Mouse (Mus musculus): ENCODE results near the gene Bbip1. TPM values are rescaled to one million over a fixed set of nuclear protein-coding genes. Genes with fewer than 3 reads are reported as not detected.
A peak's percentile ranks its signal among the peaks of the same experiment; 100 is the strongest.
"Not testable (repeated sequence)": the region's sequence is repeated elsewhere in the genome, so short reads cannot be mapped to it uniquely, and the experiment has no call there.

Gene Bbip1
- polyA plus RNA-seq, 1 experiment, result 43.2 TPM

GRCm38 (mm10) chr19:53934046-53934445, 10.4 kb downstream of the Bbip1 start:
- no peak overlapping the region for H3K27ac ChIP-seq (ENCODE audit: insufficient read depth, low read length)
- no peak overlapping the region for H3K4me3 ChIP-seq (ENCODE audit: low read depth, low read length)
- TF ChIP-seq POLR2A (IDR thresholded peaks at IDR 0.05; ENCODE audit: insufficient read depth, low read length) (no peak), CTCF (IDR thresholded peaks at IDR 0.05; ENCODE audit: low read depth, low read length) (no peak), EP300 (IDR thresholded peaks at IDR 0.05; ENCODE audit: insufficient read depth, low read depth, low read length) (no peak)
- H3K27me3 ChIP-seq (ENCODE audit: control insufficient read depth, insufficient read depth, low read length, poor library complexity, severe bottlenecking), result no peaks in the 10 kb centered on the region
- no peaks in the 10 kb centered on the region for H3K9me3 ChIP-seq (replicated peaks; ENCODE audit: control insufficient read depth, insufficient read depth, low read length, poor library complexity, severe bottlenecking)
- H3K36me3 ChIP-seq (ENCODE audit: control insufficient read depth, insufficient read depth, low read length, poor library complexity, severe bottlenecking), result peaks cover 3% of the 10 kb centered on the region; the same call in 1 of the 2 replicates
- H3K4me1 ChIP-seq (ENCODE audit: control insufficient read depth, insufficient read depth, low read length), result no peaks in the 10 kb centered on the region
- H3K9ac ChIP-seq (ENCODE audit: low read depth, poor library complexity, severe bottlenecking), result no peak overlapping the region

- TF ChIP-seq POLR2A (IDR thresholded peaks at IDR 0.05; ENCODE audit: insufficient read depth, low read length) (no peak), CTCF (IDR thresholded peaks at IDR 0.05; ENCODE audit: low read depth, low read length) (no peak), EP300 (IDR thresholded peaks at IDR 0.05; ENCODE audit: insufficient read depth, low read depth, low read length) (no peak)
- no peak overlapping the region for H3K9ac ChIP-seq (ENCODE audit: low read depth, poor library complexity, severe bottlenecking)
- H3K9me3 ChIP-seq (replicated peaks; ENCODE audit: control insufficient read depth, insufficient read depth, low read length, poor library complexity, severe bottlenecking), result no peaks in the 10 kb centered on the region
- no peak overlapping the region for H3K4me3 ChIP-seq (ENCODE audit: low read depth, low read length)
- peaks cover 3% of the 10 kb centered on the region; the same call in 1 of the 2 replicates for H3K36me3 ChIP-seq (ENCODE audit: control insufficient read depth, insufficient read depth, low read length, poor library complexity, severe bottlenecking)
- H3K27me3 ChIP-seq (ENCODE audit: control insufficient read depth, insufficient read depth, low read length, poor library complexity, severe bottlenecking), result no peaks in the 10 kb centered on the region
- no peaks in the 10 kb centered on the region for H3K4me1 ChIP-seq (ENCODE audit: control insufficient read depth, insufficient read depth, low read length)
- H3K27ac ChIP-seq (ENCODE audit: insufficient read depth, low read length), result no peak overlapping the region
These were observed 11.4 kb downstream of the Bbip1 start for GRCm38 (mm10) chr19:53933050-53933449.

GRCm38 (mm10) chr19:53929218-53929617, 15.2 kb downstream of the Bbip1 start:
- Histone ChIP-seq H3K27ac (ENCODE audit: insufficient read depth, low read length) (no peak overlapping the region), H3K9me3 (replicated peaks; ENCODE audit: control insufficient read depth, insufficient read depth, low read length, poor library complexity, severe bottlenecking) (peaks cover 4% of the 10 kb centered on the region; the same call in 1 of the 2 replicates), H3K4me1 (ENCODE audit: control insufficient read depth, insufficient read depth, low read length) (no peaks in the 10 kb centered on the region), H3K36me3 (ENCODE audit: control insufficient read depth, insufficient read depth, low read length, poor library complexity, severe bottlenecking) (peaks cover 3% of the 10 kb centered on the region; the same call in 1 of the 2 replicates), H3K27me3 (ENCODE audit: control insufficient read depth, insufficient read depth, low read length, poor library complexity, severe bottlenecking) (no peaks in the 10 kb centered on the region), H3K4me3 (ENCODE audit: low read depth, low read length) (no peak overlapping the region), H3K9ac (ENCODE audit: low read depth, poor library complexity, severe bottlenecking) (no peak overlapping the region)
- TF ChIP-seq EP300 (IDR thresholded peaks at IDR 0.05; ENCODE audit: insufficient read depth, low read depth, low read length) (no peak), CTCF (IDR thresholded peaks at IDR 0.05; ENCODE audit: low read depth, low read length) (no peak), POLR2A (IDR thresholded peaks at IDR 0.05; ENCODE audit: insufficient read depth, low read length) (no peak)

- Histone ChIP-seq H3K4me1 (ENCODE audit: control insufficient read depth, insufficient read depth, low read length) (no peaks in the 10 kb centered on the region), H3K27me3 (ENCODE audit: control insufficient read depth, insufficient read depth, low read length, poor library complexity, severe bottlenecking) (no peaks in the 10 kb centered on the region), H3K9me3 (replicated peaks; ENCODE audit: control insufficient read depth, insufficient read depth, low read length, poor library complexity, severe bottlenecking) (peaks cover 4% of the 10 kb centered on the region; the same call in 1 of the 2 replicates), H3K4me3 (ENCODE audit: low read depth, low read length) (no peak overlapping the region), H3K27ac (ENCODE audit: insufficient read depth, low read length) (no peak overlapping the region), H3K9ac (ENCODE audit: low read depth, poor library complexity, severe bottlenecking) (no peak overlapping the region), H3K36me3 (ENCODE audit: control insufficient read depth, insufficient read depth, low read length, poor library complexity, severe bottlenecking) (peaks cover 3% of the 10 kb centered on the region; the same call in 1 of the 2 replicates)
- TF ChIP-seq EP300 (IDR thresholded peaks at IDR 0.05; ENCODE audit: insufficient read depth, low read depth, low read length) (no peak), CTCF (IDR thresholded peaks at IDR 0.05; ENCODE audit: low read depth, low read length) (no peak), POLR2A (IDR thresholded peaks at IDR 0.05; ENCODE audit: insufficient read depth, low read length) (no peak)
These were observed 17.7 kb downstream of the Bbip1 start for GRCm38 (mm10) chr19:53926705-53927104.

GRCm38 (mm10) chr19:53925338-53925751, 19.1 kb downstream of the Bbip1 start:
- Histone ChIP-seq H3K4me1 (ENCODE audit: control insufficient read depth, insufficient read depth, low read length) (no peaks in the 10 kb centered on the region), H3K9ac (ENCODE audit: low read depth, poor library complexity, severe bottlenecking) (no peak overlapping the region), H3K4me3 (ENCODE audit: low read depth, low read length) (no peak overlapping the region), H3K27ac (ENCODE audit: insufficient read depth, low read length) (no peak overlapping the region), H3K27me3 (ENCODE audit: control insufficient read depth, insufficient read depth, low read length, poor library complexity, severe bottlenecking) (no peaks in the 10 kb centered on the region), H3K9me3 (replicated peaks; ENCODE audit: control insufficient read depth, insufficient read depth, low read length, poor library complexity, severe bottlenecking) (peaks cover 4% of the 10 kb centered on the region; the same call in 1 of the 2 replicates), H3K36me3 (ENCODE audit: control insufficient read depth, insufficient read depth, low read length, poor library complexity, severe bottlenecking) (peaks cover 3% of the 10 kb centered on the region; the same call in 1 of the 2 replicates)
- no peak for TF ChIP-seq EP300 (IDR thresholded peaks at IDR 0.05; ENCODE audit: insufficient read depth, low read depth, low read length)
- TF ChIP-seq CTCF (IDR thresholded peaks at IDR 0.05; ENCODE audit: low read depth, low read length), result peak; percentile 38

GRCm38 (mm10) chr19:53921996-53922395, 22.4 kb downstream of the Bbip1 start:
- H3K27me3 ChIP-seq (ENCODE audit: control insufficient read depth, insufficient read depth, low read length, poor library complexity, severe bottlenecking); H3K4me3 ChIP-seq (ENCODE audit: low read depth, low read length); H3K36me3 ChIP-seq (ENCODE audit: control insufficient read depth, insufficient read depth, low read length, poor library complexity, severe bottlenecking); H3K9ac ChIP-seq (ENCODE audit: low read depth, poor library complexity, severe bottlenecking); H3K4me1 ChIP-seq (ENCODE audit: control insufficient read depth, insufficient read depth, low read length); H3K9me3 ChIP-seq (replicated peaks; ENCODE audit: control insufficient read depth, insufficient read depth, low read length, poor library complexity, severe bottlenecking); H3K27ac ChIP-seq (ENCODE audit: insufficient read depth, low read length): not testable (repeated sequence)
